Mouse (Mus musculus): ENCODE data around the gene Smco4. TPM values are rescaled to one million over a fixed set of nuclear protein-coding genes. Genes with fewer than 3 reads are reported as not detected.

Smco4 gene
- polyA plus RNA-seq (2017; shearing (Covaris generic)) = 24.4 TPM

DNA sequence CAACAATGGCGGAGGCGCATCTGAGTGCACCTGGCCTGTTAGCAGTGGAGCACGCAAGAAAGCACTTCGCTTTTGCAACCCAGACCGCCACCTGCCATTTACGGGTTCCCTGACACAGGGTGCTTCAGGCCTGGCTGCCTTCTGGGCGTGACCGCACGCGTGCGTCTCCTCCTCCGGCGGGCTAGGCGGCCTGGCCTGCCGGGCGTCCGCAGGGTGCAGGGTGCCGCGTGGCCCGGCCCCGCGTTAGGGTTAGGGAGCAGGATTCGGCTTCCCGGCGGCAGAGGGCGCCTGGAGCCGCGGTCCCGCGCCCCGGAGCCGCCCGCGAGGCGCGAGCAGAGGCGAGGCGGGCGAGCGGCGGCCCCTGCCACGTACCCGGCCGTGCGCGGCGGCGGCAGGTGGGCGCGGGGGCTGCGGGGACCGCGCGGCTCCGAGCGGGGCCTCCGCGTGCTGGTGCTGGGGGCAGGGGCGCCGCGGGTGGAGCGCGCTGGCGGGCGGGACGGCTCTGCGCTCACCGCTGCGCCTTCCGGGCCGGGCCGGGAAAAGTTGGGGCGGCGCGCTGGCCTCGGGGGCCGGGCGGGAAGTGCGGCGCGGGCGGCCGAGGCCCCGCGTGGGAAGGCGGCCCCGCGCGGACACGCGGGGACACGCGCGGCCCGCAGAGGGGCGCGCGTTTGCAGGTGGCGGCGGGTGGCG, at the start of gene Smco4:
Smco4 (plus strand) TSS at position 198 of the 690 bp plus-strand sequence.

Other genes starting within 250 kb of the Smco4 start
- 72.3 TPM for gene Med17, start 213.5 kb upstream of the Smco4 start, polyA plus RNA-seq (2017; shearing (Covaris generic))
- 70.4 TPM for gene Taf1d, start 187.2 kb upstream of the Smco4 start, polyA plus RNA-seq (2017; shearing (Covaris generic))
- gene 4931406C07Rik, start 187.0 kb upstream of the Smco4 start, polyA plus RNA-seq (2017; shearing (Covaris generic)) = 3.5 TPM
- 32.7 TPM for gene Cep295, start 135.6 kb upstream of the Smco4 start, polyA plus RNA-seq (2017; shearing (Covaris generic))
- 0.51 TPM for gene Deup1, start 134.5 kb downstream of the Smco4 start, polyA plus RNA-seq (2017; shearing (Covaris generic))
- 17.5 TPM for gene Slc36a4, start 216.3 kb downstream of the Smco4 start, polyA plus RNA-seq (2017; shearing (Covaris generic))

All from inflammation-experienced regulatory T-cells, adult 16 weeks (primary cell).